Mouse (Mus musculus) mature B cell (primary cell): ENCODE measurements at regions not wholly inside any gene's neighbourhood (a gene's known extent, or its start where the extent isn't known, plus 50 kb on each side); places are given as distances from the start of the nearest gene placed in this dataset.

Experiments
- in situ Hi-C: fragments of 300-500 bp; cut with MboI; formaldehyde crosslinking; loops from 2 replicates; pipeline ENCODE4 v1.14.3; 2019

- in situ Hi-C loops: no loop called here
These were observed 85.4 kb upstream of the Rapgef5 start for GRCm38 (mm10) chr12:117430886-117431285.

GRCm38 (mm10) chr12:117432788-117433187 lies 83.5 kb upstream of the Rapgef5 start:
- in situ Hi-C loops: no loop called here

DNA sequence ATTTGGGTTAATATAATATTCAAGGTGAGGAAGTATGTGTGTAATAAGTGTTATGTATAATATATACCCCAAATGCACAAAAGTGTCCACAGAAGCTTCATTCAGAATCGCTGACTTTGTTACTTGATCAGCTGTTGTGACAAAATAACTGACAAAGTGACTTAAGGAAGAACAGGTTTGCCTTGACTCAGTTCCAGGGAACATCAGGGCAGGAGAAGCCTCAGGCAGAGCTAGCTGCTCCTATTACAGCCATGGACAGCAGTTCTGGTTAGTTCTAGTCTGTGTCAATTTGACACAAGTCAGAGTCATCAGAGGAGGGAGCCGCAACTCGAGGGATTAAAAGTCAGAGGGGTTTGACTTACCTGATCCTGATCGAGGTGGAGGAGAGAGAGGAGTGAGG lies 79.3 kb upstream of the Rapgef5 start:
- in situ Hi-C loops: no loop called here

DNA sequence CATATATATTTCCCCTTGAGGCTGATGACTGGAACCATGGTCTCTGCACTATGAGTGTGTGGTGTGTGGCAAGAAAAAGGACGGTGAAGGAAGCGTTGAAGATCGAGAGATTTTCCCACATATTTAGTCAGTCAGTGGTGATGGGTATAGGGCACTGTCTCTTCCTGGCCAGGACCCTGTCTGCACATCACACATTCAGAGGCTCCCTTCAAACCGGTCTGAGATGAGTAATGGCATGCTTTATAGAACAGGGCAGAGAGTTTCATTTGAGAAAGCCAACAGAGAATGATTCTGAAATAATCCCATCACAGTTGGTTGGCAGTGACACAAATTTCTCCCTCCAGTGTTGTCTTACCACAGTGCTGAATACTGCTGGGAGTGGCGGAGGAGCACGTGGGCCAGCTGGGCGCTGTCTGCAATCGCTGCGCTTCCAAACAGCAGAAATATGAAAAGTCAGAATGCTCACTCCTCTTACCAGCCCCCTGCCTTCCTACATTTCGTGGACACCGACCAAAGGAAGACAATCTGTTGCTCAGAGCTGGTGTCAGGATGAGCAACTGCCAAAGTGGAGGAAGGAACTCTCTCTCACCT lies 77.2 kb upstream of the Rapgef5 start:
- in situ Hi-C loops: no loop called here

GRCm38 (mm10) chr12:117444247-117444989 lies 71.9 kb upstream of the Rapgef5 start:
- in situ Hi-C loops: no loop called here

GRCm38 (mm10) chr12:117447223-117447622 lies 69.1 kb upstream of the Rapgef5 start:
- in situ Hi-C loops: no loop called here

- in situ Hi-C loops: no loop called here
These were observed 68.2 kb upstream of the Rapgef5 start for GRCm38 (mm10) chr12:117447843-117448728.

DNA sequence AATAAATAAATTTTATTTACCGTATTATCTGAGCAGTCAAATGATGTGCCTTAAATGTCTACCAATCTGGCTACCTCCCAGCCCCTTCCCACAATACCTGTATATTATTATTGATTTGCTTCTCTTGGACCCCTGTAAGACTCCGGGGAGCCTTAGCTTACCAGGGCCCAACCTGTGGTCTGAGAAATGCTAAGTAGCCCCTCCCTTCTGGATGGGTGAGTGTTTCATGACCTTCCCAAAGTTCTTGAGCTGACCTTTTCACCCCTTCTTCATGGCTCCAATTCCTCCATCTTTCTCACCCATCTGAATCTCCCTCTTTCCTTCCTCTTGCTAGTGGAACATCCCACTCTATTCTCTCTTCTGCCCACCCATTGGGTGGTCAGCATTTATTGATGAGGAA lies 67.2 kb upstream of the Rapgef5 start:
- in situ Hi-C loops: no loop called here

DNA sequence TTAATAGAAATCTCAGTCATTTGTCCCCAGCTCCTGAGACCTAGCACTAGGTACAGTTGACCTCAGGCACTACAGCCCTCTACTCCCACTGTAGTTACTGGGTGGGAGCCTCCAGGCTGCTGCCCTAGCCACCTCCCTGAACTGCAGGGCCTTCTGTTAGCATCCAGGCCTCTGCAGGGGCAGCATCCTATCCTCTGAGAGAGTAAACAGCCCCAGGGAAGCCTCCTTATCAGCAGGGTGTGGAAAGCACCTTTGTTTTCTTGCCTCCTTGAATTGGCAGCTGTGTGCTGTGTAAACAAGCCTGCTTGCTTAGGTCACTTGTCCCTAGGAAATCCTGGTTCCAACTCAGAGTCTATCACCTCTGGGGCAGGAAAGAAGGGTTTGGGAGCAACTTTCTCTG lies 66.2 kb upstream of the Rapgef5 start:
- in situ Hi-C loops: no loop called here

GRCm38 (mm10) chr12:117450871-117451270 lies 65.4 kb upstream of the Rapgef5 start:
- in situ Hi-C loops: no loop called here

DNA sequence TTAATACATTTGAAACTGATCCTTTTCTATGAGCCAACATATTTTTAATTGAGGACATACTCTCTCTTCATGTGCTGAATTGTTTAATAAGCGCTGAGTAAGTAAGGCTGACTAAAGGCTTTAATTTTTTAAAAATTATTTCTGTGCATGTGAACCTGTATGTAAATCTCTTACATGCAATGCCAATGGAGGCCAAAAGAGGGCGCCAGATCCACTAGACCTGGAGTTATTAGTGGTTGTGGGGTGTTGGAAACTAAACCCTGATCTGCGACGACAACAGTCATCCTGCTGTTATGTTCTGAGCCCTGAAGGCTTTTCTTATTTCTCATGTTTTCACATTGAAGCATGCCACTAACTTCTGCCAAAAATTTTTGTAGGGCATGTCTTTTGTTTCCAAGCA lies 64.8 kb upstream of the Rapgef5 start:
- in situ Hi-C loops: no loop called here

DNA sequence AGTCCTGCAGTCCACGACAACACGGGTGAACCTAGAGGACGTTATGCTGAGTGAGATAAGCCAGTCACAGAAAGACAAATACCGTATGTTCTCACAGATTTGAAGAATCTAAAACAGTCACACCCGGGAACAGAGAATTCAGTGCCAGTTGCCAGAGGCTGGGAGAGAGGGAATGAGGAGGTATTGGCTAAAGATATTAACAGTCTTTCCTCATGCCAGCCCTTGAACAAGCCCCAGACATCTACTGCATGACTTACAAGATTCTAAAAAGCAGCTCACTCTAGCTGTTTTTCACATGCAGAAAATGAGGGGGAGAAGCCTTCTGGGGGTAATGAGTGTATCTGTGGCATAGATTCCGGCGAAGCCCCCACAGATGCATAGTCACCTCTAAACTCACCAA lies 60.5 kb upstream of the Rapgef5 start:
- in situ Hi-C loops: no loop called here

DNA sequence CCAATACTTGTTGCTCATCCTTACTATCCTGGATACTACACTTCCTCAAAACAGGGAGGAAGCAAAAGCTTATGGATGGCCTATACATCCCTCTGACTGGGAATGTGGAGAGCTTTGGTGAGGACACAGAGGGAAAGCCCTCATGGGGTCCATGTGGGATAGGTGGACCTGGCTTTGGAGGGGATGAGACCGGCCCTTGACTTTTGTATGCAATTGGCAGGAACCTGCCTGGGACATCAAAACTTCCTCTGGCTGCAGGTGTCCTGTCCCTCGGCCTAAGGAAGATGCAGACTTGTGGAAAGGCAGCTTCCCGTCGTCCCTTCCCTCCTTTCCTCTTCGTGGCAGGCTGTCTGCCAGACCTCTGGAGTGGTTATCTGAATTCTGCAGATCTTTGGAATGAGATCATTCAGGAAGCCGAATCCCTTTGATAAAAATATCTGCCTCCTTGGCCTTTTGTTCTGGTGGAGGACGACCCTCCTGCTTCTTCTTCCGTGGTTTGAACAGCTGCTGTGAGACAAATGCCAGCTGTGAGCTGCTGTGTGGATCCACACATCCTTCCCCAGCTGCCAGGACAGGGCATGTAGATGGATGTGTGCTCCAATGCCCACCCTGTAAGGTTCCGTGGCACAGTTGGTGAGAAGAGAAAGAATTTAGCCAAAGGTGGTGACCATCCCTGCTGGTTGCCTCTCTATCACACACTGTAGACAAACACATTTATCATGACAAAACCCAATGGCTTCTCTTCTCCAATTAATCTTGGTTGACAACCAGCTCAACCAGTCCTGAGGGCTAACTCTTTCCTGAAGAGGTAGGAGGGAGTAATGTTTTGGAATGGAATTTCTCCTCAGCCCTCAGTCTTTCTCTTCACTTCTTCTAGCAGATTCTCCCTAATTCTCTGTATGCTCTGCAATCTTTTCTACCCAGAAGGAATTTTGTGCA lies 57.9 kb upstream of the Rapgef5 start:
- in situ Hi-C loops: no loop called here

- in situ Hi-C loops: no loop called here
These were observed 56.7 kb upstream of the Rapgef5 start for GRCm38 (mm10) chr12:117459541-117459940.

GRCm38 (mm10) chr12:117465206-117465605 lies 51.1 kb upstream of the Rapgef5 start:
- in situ Hi-C loops: no loop called here

DNA sequence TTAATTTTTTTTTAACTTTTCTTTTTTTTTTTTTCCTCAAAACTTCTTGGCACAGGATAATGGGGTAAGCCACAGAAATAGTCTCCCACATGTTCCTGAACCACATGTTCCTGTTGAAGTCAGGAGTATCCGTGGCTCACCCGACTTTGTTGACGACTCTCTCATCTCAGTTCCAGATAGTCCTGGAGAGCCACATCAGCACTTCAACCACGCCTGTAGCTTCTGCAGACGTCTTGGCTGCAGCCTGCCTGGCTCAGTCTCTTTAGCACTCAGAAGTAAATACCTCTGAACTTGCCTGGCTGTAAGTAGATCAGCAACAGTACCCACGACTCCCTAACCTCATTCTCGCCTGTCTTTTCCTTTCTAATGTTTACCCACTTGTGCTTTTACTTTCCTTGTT lies 50.3 kb upstream of the Rapgef5 start:
- in situ Hi-C loops: no loop called here
